Mouse (Mus musculus) liver, adult 2 months (tissue): ENCODE results near the gene Srsf12.

Experiments
- CTCF ChIP-seq: fragments of 200-500 bp; IDR thresholded peaks from 2 replicates; pipeline ENCODE4 v1.5.1; 2011; ENCODE audit warnings: low read depth, low read length, control low read depth
- POLR2A ChIP-seq: fragments of 200-500 bp; IDR thresholded peaks from 2 replicates; pipeline ENCODE4 v1.6.1; 2011; ENCODE audit warnings: low read length, control low read depth; ENCODE audit not compliant: insufficient read depth; ENCODE audit errors: extremely low read depth

DNA sequence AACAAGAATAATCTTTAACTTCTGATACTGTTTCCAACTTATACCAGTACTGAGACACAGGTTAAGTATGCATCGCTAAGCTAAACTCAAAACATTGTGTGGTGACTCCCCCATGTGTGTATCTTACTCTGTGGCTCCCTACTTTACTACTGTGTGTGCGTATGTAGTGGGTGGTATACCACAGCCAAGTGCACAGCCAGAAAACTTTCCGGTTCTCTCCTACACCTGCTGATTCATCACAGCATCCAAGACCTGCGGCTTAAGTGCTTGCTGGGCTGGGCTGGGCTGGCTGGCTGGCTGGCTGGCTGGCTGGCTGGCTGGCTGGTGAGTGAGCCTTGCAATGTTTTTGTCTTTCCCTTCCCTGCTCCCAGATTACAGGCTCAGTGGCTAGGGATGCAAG, 35.1 kb downstream of the Srsf12 start:
- no peak for TF ChIP-seq CTCF
- TF ChIP-seq POLR2A, result no peak
